26 mouse cellular contexts compared by ENCODE assay signal in the genomic region with DNA sequence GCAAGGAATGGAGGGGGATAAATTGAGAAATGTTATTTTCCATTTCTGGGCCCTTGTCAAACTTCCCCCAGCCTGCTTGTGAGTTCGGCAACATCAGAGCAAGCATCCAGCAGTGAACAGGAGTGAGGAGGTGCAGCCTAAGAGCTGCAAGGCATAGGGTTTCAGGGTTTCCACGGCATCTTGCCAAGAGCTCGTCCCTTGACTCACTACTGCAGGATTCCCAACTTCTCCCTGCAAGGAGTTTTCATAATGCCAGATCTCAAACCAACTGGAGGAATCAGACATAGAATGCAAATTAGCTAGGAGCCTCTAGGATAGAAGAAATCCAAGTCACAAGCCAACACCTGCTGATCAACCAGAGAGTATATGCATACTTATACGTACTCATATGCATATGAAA.
DNase-seq lines count a peak whose midpoint lies in the region; ATAC-seq and TF ChIP-seq lines count a peak whose summit lies in the region.
"Had no signal": no experiment of that assay in that cellular context is flagged by ENCODE, and none has a peak within 500 bp of the region (broad histone marks: within the 10 kb centered on the region; RNA-seq: fewer than 3 reads in every experiment).

No protein-coding gene starts in this region.

- peak; percentile 73 for ATAC-seq in frontal cortex, adult (ENCODE audit: low TSS enrichment)
- ATAC-seq: forebrain, postnatal 0 days; inflammation-experienced regulatory T-cells, adult 6 months; midbrain, embryonic 15.5 days had no signal

- no peak for DNase-seq in frontal cortex, postnatal 10 days (ENCODE audit: low spot score in 2 of 2)
- DNase-seq in left cerebral cortex, adult 2 months (ENCODE audit: extremely low spot score in 1 of 2, low spot score in 2 of 2): no peak
- DNase-seq in left cerebral cortex, postnatal 10 days (ENCODE audit: extremely low spot score in 1 of 2, low spot score in 2 of 2): no peak
- DNase-seq in brain, adult 2 months (ENCODE audit: low read depth, low spot score): peak; percentile 83
- no peak for DNase-seq in retina, postnatal 1 day
- DNase-seq: cerebellum, adult 11-12 months; cerebellum, adult 9-11 months; forebrain, postnatal 0 days; gastrocnemius, postnatal 14 days; heart, postnatal 14 days; kidney, adult 11 months; kidney, postnatal 14 days; liver; lung, embryonic 14.5 days; lung, postnatal 14 days; thymus, postnatal 4 days had no signal

- TF ChIP-seq CTCF in left cerebral cortex, adult 2 months (IDR thresholded peaks at IDR 0.05): no peak

- no peak overlapping the region for H3K4me3 ChIP-seq in left cerebral cortex, adult 2 months
- H3K4me3 ChIP-seq: embryonic facial prominence, embryonic 15.5 days; forebrain, embryonic 12.5 days; hindbrain, embryonic 10.5 days; hindbrain, embryonic 15.5 days; midbrain, embryonic 10.5 days; midbrain, embryonic 15.5 days; neural tube, embryonic 15.5 days had no signal

- 0 out of 2 replicates have a peak overlapping the region, but pooled peaks have one; percentile 28 for H3K27ac ChIP-seq in left cerebral cortex, adult 2 months
- H3K27ac ChIP-seq: embryonic facial prominence, embryonic 15.5 days; forebrain, embryonic 12.5 days; hindbrain, embryonic 10.5 days; hindbrain, embryonic 15.5 days; liver, embryonic 14.5 days; midbrain, embryonic 10.5 days; midbrain, embryonic 15.5 days; neural tube, embryonic 15.5 days had no signal

- intact Hi-C loops in left cerebral cortex, adult 2 months (cut with DNase I): no loop called here
- intact Hi-C loops in left cerebral cortex, postnatal 10 days (cut with DNase I): no loop called here
